Mouse (Mus musculus): ENCODE measurements at regions not wholly inside any gene's neighbourhood (a gene's known extent, or its start where the extent isn't known, plus 50 kb on each side); places are given as distances from the start of the nearest gene placed in this dataset.

DNA sequence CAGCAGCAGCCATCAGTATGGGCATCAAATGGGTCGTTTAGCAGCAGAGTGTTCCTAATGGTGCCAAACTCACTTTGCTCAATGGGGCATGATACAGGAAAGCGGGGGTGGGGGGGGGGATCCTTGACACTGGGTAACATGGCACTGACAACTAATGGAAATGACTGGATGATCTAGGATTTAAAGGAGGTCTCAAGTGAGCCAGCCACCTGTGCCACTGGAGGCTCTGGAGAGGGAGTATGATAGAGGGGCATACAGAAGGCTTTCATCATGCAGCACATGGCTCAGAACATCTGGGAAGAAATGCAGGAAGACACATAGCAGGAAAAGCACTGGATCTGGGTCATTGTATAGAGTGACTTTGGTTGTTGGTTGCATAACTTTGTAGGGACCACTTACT lies 71.6 kb upstream of the Slc22a23 start:
- TF ChIP-seq CTCF (IDR thresholded peaks at IDR 0.05) (no peak), POLR2A (IDR thresholded peaks at IDR 0.05; ENCODE audit: insufficient read depth, low read depth, low read length) (no peak)

All from heart, adult 2 months (tissue).